Mouse (Mus musculus) testis, adult 2 months (tissue): Measurements from ENCODE around the gene Itm2a. TPM values are rescaled to one million over a fixed set of nuclear protein-coding genes. Genes with fewer than 3 reads are reported as not detected.
A peak's percentile ranks its signal among the peaks of the same experiment; 100 is the strongest.

Experiments used
- H3K27ac ChIP-seq: fragments of 200-500 bp; 2 replicates; pipeline ENCODE4 v1.5.1; 2012; ENCODE audit warnings: low read depth, low read length; ENCODE audit not compliant: control insufficient read depth, insufficient read depth
- H3K27me3 ChIP-seq: fragments of 200-500 bp; 2 replicates; pipeline ENCODE4 v1.6.1; 2012; ENCODE audit warnings: mild to moderate bottlenecking, low read length, moderate library complexity; ENCODE audit not compliant: control insufficient read depth, insufficient read depth
- H3K36me3 ChIP-seq: fragments of 200-500 bp; 2 replicates; pipeline ENCODE4 v1.6.1; 2012; ENCODE audit warnings: mild to moderate bottlenecking, low read length; ENCODE audit not compliant: control insufficient read depth, insufficient read depth
- H3K4me1 ChIP-seq: fragments of 200-500 bp; 2 replicates; pipeline ENCODE4 v1.6.1; 2012; ENCODE audit warnings: low read length; ENCODE audit not compliant: control insufficient read depth, insufficient read depth
- H3K4me3 ChIP-seq: fragments of 200-500 bp; 2 replicates; pipeline ENCODE4 v1.5.1; 2012; ENCODE audit warnings: low read depth, mild to moderate bottlenecking, low read length, moderate library complexity, mixed read lengths; ENCODE audit not compliant: control insufficient read depth
- CTCF ChIP-seq: fragments of 200-500 bp; IDR thresholded peaks from 2 replicates; pipeline ENCODE4 v1.5.1; 2012; ENCODE audit warnings: low read depth, mild to moderate bottlenecking, inconsistent platforms, low read length, moderate library complexity; ENCODE audit not compliant: control insufficient read depth, insufficient read depth, insufficient replicate concordance
- POLR2A ChIP-seq: fragments of 200-500 bp; IDR thresholded peaks from 2 replicates; pipeline ENCODE4 v1.6.1; 2012; ENCODE audit warnings: low read depth, mild to moderate bottlenecking, inconsistent platforms, low read length, moderate library complexity; ENCODE audit not compliant: control insufficient read depth
- polyA plus RNA-seq: library from polyadenylated mRNA; depleted of rRNA; stranded (reverse); fragments of >200 nt; gene quantifications from 2 replicates; pipeline ENCODE4 v1.2.3, GENCODE M21; 2012; rRNA removed

Itm2a gene
- 2.0 TPM in 2 replicates for polyA plus RNA-seq

DNA sequence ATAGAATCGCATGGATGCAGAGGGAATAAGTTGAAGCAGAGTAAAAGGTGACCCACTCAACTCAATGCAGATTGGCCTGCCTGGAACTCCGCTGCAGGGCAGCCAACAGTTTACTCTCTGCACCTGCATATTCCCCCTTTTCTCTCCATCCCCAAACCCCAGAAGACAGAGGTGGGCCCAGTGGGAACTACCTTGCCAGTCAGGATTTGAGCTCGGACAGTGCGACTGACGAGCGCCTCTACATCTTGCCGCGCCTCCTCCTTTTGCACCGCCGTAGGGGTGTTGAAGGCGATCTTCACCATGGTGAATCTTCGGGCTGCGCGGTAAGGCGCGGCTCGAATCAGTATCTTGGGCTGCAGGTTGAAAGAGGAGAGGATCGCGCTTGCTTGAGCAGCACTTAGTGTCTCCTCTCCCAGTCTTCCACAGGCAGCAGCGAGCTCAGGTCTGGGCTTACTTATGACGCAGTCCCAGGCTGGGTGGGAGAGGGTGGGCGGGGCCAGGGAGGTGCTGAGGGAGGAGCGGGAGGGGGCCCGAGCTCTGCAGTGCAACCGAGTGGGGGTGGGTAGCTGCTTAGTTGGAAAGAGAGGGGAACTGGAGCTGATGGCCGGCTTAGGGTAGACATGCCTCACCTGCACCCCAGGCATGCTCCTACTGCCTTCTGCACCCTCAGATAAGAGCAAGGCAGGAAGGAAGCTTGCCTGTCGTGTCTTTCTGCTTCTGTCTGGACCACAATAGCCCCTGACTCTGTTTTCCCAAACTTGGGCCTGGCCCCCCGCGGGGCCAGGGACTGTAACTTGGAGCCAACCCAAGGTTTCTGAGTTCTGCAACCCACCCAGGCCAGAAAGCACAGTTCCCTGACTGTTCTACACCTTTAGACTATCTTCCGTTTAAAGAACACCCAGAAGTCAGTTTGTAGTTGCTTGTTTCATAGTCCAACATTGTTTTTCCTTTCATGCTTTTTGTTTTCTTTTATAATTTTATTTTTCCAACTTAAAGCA lies at the start of gene Itm2a:
Gene Itm2a, minus strand, starts transcription at position 462 of the 998 bp plus-strand sequence.
- TF ChIP-seq CTCF (no peak), POLR2A (no peak)
- Histone ChIP-seq H3K27ac (no peak within 1 kb of the TSS), H3K27me3 (no peaks in the 10 kb centered on the region), H3K36me3 (no peaks in the 10 kb centered on the region), H3K4me3 (peak within 1 kb of the TSS; percentile 66), H3K4me1 (no peaks in the 10 kb centered on the region; the same call in 1 of the 2 replicates)

DNA sequence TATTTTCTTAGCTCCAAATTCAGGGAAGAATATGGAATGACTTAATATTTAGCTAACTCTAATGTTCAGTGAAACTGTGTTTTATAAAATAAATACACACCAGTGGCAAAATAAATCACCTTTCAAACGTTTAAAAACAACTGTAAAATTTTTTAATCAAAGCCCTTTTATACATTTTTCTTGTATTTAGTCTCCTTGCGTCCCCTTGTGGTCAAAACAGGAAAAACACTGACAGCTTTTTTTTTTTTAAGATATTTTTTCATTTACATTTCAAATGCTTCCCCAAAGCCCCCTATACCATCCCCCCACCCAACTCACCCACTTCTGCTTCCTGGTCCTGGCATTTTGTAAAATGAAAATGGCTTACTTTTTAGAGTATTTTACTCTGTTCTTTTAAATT lies 32.7 kb upstream of the Itm2a start:
- no peaks in the 10 kb centered on the region for H3K4me1 ChIP-seq
- no peak overlapping the region for H3K27ac ChIP-seq

DNA sequence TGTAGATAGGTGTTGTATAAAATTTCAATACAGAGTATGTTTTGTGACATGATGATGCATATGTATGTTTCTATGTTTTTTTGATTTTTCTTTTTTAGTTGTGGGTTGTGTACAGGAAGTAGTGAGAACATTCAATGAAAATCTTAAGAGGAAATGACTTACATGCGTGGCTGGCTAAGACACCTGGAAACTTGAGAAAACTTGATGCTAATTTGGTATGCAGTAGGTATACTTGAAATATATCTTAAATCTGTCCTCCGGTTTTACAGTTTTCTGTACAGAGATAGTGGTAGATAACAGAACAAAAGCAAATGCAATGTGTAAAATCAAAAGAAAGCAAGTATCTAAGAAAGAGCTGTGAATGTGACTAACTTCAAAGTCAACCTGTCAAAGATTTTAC lies 18.1 kb upstream of the Itm2a start:
- TF ChIP-seq CTCF: no peak
- TF ChIP-seq POLR2A: no peak
- H3K4me3 ChIP-seq: no peak overlapping the region
- H3K36me3 ChIP-seq: no peaks in the 10 kb centered on the region
- no peaks in the 10 kb centered on the region for H3K4me1 ChIP-seq
- H3K27ac ChIP-seq: no peak overlapping the region
- H3K27me3 ChIP-seq: no peaks in the 10 kb centered on the region

More for the DNA sequence above, 32.7 kb upstream of the Itm2a start:
- H3K4me3 ChIP-seq: no peak overlapping the region
- H3K27me3 ChIP-seq: no peaks in the 10 kb centered on the region
- no peaks in the 10 kb centered on the region for H3K36me3 ChIP-seq
- no peak for TF ChIP-seq CTCF
- TF ChIP-seq POLR2A: no peak

DNA sequence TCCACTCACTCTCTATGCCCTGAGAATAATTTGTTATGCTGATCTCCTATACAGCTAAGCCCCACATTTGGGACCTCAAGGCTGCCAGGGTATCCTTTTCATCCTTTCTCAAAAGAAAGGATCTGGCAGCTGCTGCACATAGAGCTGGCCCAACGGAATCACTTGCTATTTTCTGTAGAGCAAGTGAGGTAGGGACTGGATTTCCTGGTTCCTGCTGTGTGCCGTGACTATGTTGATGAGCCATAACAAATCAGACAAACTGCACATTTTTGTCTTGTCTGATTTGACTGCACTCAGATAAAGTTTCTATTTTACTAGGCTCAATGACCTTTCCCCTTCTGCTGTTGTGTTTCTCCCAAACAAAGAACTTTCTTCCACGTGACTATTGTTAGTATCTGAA lies 14.2 kb upstream of the Itm2a start:
- no peak overlapping the region for H3K27ac ChIP-seq
- no peaks in the 10 kb centered on the region for H3K36me3 ChIP-seq
- TF ChIP-seq CTCF: no peak
- no peak for TF ChIP-seq POLR2A
- no peaks in the 10 kb centered on the region for H3K27me3 ChIP-seq
- no peak overlapping the region for H3K4me3 ChIP-seq
- no peaks in the 10 kb centered on the region for H3K4me1 ChIP-seq

DNA sequence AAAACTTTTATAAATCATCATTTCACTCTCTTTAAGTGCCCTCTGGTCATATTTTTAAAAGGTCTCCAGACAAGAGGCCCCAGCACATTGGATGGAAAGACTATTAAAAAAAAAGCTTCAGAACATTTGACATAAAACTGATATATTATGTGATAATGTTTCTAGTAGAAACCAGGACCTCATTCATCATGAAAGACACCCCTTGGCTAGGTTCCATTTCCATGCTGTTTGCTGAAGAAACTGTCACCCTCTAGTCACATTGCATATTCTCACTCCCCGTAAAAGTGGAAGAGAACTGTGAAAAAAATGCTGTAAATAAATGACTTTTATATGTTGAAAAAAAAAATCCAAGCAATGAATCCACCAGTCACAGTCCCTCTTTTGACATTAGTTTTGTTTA lies 12.8 kb upstream of the Itm2a start:
- Histone ChIP-seq H3K4me3 (no peak overlapping the region), H3K36me3 (no peaks in the 10 kb centered on the region), H3K4me1 (no peaks in the 10 kb centered on the region), H3K27ac (no peak overlapping the region), H3K27me3 (no peaks in the 10 kb centered on the region)
- TF ChIP-seq CTCF (no peak), POLR2A (no peak)

DNA sequence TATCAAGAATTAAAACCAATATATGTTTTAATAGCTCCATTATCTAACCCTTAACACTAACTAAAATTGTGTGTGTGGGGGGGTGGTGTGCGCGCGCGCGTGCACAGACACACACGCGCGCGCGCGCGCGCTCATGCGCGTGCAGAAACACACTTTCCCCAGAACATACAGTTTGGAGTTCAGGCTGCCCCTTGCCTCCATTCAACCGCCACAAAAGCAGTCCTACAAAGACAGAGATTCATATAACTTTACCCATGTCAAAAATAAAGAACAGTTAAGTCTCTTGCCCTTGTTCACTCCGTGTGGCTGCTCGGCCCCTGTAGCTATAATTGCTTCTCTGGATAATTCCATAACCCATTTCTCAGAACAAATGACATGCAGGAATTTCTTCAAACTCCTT lies 695 bp downstream of the Itm2a start:
- TF ChIP-seq CTCF (no peak), POLR2A (no peak)
- Histone ChIP-seq H3K36me3 (no peaks in the 10 kb centered on the region), H3K27ac (no peak overlapping the region), H3K27me3 (no peaks in the 10 kb centered on the region), H3K4me3 (peak overlapping the region; percentile 66; the same call in 1 of the 2 replicates), H3K4me1 (no peaks in the 10 kb centered on the region; the same call in 1 of the 2 replicates)

DNA sequence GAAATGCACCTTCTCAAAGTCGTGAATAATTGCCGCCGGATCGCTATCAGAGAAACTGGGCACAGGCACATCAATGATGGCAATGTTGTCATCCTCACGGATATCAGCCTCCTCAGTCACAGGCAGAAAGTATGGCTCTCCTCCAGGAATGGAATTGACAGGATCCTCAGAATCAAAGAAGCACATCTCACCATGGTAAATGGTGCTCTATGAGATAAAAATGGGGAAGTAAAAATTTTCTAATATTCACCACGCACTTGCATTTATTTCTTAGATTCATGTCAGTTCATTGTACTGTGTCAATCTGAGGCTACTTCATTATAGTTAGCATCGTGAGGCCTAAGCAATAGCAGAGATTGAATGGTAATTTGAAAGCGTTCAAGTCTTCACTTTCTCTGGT lies 4.1 kb downstream of the Itm2a start:
- no peaks in the 10 kb centered on the region; the same call in 1 of the 2 replicates for H3K4me1 ChIP-seq
- TF ChIP-seq POLR2A: no peak
- TF ChIP-seq CTCF: no peak
- no peak overlapping the region for H3K27ac ChIP-seq
- H3K36me3 ChIP-seq: no peaks in the 10 kb centered on the region
- H3K4me3 ChIP-seq: no peak overlapping the region
- no peaks in the 10 kb centered on the region for H3K27me3 ChIP-seq
